Mouse (Mus musculus) kidney, postnatal 25 days (tissue): Measurements from ENCODE around the gene Psen1.

Experiments used
- DNase-seq, 2 experiments: peaks; one replicate each; pipeline ENCODE4 v3.0.0; 2021; ENCODE audit warnings: mixed read lengths in 2 of 2

The Psen1 gene

DNA sequence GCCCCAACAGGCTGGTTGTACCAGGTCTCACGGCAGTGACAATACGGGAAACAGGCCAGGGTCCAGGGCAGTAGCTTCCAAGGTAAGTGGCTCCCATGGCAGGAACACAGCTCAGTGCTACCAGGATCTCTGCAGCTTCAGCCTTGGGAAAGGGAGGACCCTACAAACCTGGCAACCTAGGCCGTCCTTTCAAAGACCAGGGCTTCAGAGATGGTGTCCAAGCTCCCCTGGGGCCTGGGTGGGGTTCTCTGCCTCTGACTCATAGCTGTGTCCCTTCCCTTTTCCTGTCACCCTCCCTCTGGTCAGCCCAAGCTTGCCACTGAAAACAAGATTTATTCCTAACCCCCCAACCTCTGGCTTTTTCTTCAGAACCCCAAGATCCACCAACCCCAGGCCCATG, 92.2 kb downstream of the Psen1 start:
- peak in 1 of 2 experiments; percentile 32 for DNase-seq

GRCm38 (mm10) chr12:83781204-83781603, 93.3 kb downstream of the Psen1 start:
- peak in 1 of 2 experiments; percentile 20 for DNase-seq

- peak in 1 of 2 experiments; percentile 36 for DNase-seq
Measured at GRCm38 (mm10) chr12:83781640-83782278, 93.8 kb downstream of the Psen1 start.

DNA sequence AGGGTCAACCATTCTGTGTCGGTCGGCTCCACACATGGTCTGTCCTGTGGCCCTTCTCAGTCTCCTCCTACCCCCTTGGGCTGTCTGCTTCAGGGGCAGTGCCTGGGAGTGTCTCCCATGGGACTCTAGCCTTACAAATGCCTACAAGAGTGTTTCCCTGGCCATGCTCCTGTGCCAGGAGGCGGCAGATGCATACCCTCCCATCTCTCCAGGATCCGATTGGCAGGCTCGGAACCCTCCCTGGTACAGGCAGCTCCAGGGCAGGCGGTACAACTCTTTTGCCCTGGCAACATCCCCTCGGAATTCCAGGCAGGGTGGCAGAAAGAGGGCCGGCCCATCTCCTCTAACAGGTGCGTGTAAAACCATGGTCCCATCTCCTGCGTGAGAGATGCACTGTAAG, 94.7 kb downstream of the Psen1 start:
- DNase-seq = peak in 1 of 2 experiments; percentile 19
